Mouse (Mus musculus) c-Kit-positive CD71-negative TER-119-negative erythroid progenitor cells, embryonic 14.5 days (primary cell): ENCODE data around the gene Mthfsd.

ENCODE experiments used
- DNase-seq: peaks from one replicate; pipeline ENCODE4 v3.0.0-alpha.2; 2013; ENCODE audit warnings: low read depth

The Mthfsd gene

DNA sequence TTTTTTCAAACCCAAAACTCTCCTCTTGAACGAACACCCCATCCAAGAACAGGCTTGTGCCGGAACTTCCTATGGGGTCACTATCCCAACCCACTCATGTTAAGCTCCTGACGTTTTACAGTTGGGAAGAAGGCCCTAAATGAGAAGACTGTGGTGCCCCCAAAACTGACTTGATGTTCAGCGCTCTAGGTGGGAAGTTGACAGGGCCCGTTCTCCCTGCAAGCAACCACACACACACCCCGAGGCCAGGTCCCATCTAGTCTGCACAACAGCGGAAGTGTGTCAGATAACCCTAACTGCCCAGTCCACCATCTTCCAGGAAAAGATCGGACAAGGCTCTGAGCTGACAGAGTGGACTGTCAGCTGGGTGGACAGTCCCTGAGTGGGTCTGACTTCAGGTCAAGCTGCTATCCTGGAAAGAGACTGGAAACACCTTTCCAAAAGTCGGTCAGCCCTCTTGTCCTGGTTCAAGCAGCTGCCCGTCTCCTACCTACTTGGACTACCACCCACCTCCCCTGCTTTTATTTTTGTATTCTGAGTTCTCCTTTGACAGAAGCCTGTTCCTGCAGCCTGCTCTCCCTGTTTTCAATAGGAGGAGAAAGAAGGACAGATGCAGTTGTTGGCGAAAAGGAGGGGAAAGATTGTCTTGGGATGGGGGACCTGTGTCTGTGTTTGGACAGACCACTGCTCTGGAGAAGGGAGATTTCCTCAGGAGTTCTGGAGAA, 35.6 kb downstream of the Mthfsd start:
- no peak for DNase-seq

DNA sequence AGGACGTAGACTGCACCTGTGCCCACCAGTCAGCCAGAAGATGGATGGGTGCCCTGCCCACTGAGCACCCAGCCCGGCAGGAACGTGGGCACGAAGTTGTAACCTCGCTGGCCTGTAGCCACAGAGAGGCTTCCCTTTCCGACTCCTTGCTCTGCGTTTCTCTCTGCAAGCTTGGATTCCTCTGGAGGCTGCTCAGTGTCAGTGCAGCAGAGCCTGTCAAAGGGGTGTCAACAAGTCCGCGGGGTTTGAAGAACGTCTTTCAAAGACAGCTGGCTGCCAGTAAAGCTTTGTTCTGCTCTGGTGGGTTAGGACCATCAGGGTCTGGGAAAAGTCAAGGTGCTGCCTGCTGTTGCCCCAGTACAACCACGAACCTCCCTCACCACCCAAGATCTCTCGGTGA, 36.7 kb downstream of the Mthfsd start:
- DNase-seq = no peak

DNA sequence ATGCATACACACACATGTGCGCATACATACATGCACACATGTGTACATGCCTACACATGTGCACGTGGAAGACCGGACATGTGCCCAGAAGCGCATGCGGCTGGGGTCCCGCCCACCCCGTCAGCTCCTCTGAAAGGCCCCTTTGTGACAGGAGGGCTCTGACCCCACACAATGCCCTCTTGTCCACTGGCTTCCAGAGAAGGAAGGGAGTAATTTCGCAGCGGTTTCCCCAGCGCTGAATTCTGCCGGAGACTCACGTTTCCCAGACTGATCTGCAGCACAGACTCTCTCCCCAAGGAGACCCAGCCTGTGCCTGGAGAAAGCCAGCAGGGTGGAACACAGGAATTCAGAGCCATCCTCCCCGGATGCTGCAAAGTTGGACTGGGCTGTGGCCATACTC, 44.5 kb downstream of the Mthfsd start:
- DNase-seq = no peak

DNA sequence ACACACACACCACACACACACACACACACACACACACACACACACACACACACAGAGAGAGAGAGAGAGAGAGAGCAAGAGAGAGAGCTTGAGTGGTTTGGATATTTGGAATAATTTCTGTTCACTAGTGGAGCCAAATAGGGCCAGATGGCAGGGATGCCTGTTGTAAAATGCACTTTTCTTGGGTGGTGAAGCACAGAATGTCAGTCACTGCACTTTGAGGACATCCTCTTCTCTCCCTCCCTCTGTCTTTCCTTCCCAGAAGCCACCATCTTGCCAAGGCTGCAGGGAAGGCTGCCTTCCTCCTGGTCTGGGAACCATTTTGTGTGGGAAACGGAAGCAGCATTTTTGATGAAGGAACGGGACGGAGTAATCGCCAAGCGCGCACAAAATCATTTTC, 45.7 kb downstream of the Mthfsd start:
- no peak for DNase-seq

DNA sequence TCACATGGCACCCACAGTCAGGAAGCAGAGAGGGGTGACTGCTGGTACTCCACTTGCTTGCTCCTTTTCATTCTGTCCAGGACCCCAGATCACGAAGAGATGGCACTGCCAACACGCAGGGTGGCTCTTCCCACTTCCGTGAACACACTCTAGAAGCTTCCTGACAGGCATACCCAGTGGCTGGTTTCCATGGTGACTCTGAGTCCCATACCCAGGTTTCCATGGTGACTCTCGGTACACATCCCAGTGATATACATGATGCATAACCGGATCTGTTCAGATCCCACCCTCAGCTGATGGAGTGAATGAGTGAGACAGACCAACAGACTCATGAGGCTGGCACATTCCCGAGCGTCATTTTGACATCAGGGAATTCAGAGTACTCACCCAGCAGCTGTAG, 49.1 kb downstream of the Mthfsd start:
- no peak for DNase-seq

DNA sequence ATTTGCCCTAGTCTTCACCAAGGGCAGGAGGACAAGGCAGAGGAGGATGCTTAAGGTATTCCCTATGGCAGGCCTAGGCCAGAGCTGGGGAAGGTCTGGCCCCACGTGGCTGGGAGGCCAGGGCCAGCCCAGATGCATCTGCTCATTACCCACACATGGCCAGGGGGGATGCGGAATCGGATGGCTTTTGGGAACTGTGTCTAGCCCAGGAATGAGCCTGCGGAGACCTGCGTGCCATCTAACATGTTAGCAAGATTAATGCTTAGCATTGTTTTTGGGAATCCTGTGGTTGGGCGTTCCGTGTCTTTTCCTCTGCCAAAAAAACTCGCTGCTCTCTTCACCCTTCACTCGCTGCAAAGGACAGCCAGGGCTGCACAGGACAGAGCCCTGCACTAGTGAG, 50.1 kb downstream of the Mthfsd start:
- DNase-seq = no peak

DNA sequence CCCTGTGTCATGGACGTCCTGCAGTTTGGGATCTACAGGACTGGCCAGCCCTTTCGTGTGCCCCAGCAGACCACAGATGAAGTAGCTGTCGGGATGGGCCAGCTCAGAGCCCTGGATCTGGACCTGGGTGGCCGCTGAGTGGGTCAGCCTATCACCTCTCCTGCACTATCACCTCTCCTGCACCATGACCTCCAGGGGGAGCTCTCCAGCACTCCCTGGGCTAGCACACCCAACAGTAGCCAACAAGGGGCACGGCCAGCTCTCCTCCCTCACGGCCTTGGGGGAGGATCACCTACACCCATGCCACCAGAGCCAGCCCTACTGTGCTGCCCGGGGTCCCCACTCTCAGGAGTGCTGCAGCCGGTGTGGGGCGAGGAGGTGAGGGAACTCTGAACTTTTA, 60.8 kb downstream of the Mthfsd start:
- no peak for DNase-seq

DNA sequence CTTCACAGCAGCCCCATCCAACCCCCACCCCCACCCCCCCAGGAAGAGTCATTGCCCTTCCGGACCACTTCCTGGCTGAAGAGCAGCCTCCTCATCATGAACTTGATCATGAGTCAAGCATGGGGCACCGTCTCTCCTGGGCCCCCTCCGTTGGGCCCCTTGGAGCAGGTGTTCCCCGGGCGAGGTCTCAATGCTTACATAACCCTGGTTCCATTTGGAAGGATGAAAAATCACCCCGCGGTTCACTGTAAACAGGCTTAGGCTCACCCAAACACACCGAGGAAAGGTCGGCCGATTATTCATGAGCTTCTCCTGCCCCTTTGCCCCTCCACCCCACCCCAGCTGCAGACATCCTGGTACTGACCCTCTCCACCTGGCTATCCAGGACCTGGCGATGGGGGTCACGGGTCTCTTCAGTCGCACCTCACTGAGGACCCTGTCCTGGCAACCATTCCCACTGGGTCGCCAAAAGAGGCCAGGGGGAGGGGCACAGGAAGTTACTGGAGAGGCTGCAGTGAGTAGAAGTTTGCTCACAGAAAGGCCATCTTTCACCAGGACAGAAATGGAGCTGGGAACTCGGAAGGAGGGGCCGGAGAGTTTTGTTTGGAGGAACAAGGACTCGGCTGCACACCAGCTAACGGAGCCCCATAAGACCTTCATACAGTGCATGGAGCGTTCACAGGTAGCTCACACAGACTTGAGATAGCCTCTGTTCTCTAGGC, 64.3 kb downstream of the Mthfsd start:
- DNase-seq = no peak
